Mouse (Mus musculus) kidney, adult 9 months (tissue): ENCODE measurements at regions not wholly inside any gene's neighbourhood (a gene's known extent, or its start where the extent isn't known, plus 50 kb on each side); places are given as distances from the start of the nearest gene placed in this dataset.
A peak's percentile ranks its signal among the peaks of the same experiment; 100 is the strongest.

Experiments used
- DNase-seq: peaks from one replicate; pipeline ENCODE4 v3.0.0; 2022

DNA sequence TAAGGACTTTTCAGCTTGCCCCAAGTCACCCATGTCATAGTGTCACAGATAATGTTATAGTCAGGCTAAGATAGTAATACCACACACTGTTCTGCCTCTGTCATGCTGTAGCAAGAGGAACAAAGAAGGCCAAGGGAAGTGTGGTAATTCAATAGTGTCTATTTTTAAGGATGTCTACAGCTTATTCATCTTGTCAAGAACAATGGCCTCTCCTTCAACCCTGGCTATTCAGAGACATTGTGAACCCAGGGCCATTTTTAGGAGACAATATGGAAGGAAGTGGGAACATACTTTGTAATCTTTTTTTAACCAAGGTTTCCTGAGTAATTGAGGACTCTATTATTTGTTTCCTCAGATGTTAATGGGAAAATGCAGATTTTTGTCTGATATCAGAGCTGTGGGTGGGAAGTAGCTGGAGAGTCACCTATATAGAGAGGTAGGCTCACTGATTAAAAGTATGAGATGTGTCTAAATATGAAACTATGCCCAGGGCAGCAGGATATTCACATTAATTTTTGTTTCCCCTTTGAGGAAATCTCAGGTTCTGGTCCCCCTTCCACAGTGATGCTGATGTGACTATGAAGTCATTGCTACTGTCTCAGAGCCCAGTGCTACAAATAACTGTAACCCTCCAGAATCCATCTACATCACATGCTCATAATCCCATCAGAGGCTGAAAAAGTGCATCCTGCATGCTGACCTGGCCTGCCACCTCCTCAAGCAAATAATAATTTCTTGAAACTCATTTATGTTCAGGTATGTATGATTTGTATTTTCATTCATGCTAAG, 85.7 kb upstream of the Lrrc3b start:
- peak; percentile 50 for DNase-seq

DNA sequence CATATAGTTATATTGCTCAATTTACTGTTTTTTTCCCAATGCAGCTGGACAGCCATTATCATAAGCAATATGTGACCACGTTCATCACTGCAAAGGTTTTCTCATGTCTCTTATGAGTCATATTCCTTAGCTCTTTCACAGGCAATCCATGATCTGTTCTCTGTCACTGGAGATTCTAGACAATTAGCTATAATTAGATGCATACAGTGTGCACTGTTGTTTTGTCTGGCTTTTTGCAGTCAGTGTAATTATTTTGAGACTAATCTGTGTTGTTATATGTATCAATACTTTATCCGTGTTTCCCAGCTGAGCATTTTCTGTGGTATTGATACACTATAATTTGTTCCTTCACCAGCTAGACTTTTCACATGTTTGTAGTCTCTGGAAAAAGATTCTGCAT, 61.8 kb upstream of the Lrrc3b start:
- no peak for DNase-seq
